Mouse (Mus musculus) limb, embryonic 14.5 days (tissue): ENCODE results near the gene Birc7. TPM values are rescaled to one million over a fixed set of nuclear protein-coding genes. Genes with fewer than 3 reads are reported as not detected.

Source experiments
- ATAC-seq: fragments of 200-750 bp; cut with Nextera tagmentation; 2 replicates; pipeline ENCODE4 v1.8.0; 2017; ENCODE audit warnings: low read depth, moderate number of reproducible peaks, moderate TSS enrichment; ENCODE audit not compliant: low FRiP score
- DNase-seq: peaks from one replicate; pipeline ENCODE4 v3.0.0-alpha.2; 2015; ENCODE audit warnings: low spot score
- H3K27ac ChIP-seq: fragments of 300-500 bp; sonication (generic); replicated peaks from 2 replicates; pipeline ENCODE4 v1.5.1; 2014; ENCODE audit warnings: low read depth, mild to moderate bottlenecking, low read length, moderate library complexity, mixed read lengths
- H3K27me3 ChIP-seq: fragments of 300-500 bp; sonication (generic); 2 replicates; pipeline ENCODE4 v1.6.1; 2014; ENCODE audit warnings: low read length, mixed read lengths; ENCODE audit not compliant: control insufficient read depth, insufficient read depth
- H3K36me3 ChIP-seq: fragments of 300-500 bp; sonication (generic); 2 replicates; pipeline ENCODE4 v1.6.1; 2014; ENCODE audit warnings: mild to moderate bottlenecking, low read length, moderate library complexity, mixed read lengths; ENCODE audit not compliant: control insufficient read depth, insufficient read depth
- H3K4me1 ChIP-seq: fragments of 300-500 bp; sonication (generic); 2 replicates; pipeline ENCODE4 v1.6.1; 2014; ENCODE audit warnings: antibody characterized with exemption, low read length, mixed read lengths; ENCODE audit not compliant: control insufficient read depth, insufficient read depth
- H3K4me2 ChIP-seq: fragments of 300-500 bp; sonication (generic); replicated peaks from 2 replicates; pipeline ENCODE4 v1.6.1; 2014; ENCODE audit warnings: low read depth, mild to moderate bottlenecking, low read length, moderate library complexity; ENCODE audit not compliant: severe bottlenecking
- H3K4me3 ChIP-seq: fragments of 300-500 bp; sonication (generic); replicated peaks from 2 replicates; pipeline ENCODE4 v1.5.1; 2014; ENCODE audit warnings: low read length
- H3K9ac ChIP-seq: fragments of 300-500 bp; sonication (generic); 2 replicates; pipeline ENCODE4 v1.6.1; 2014; ENCODE audit warnings: mild to moderate bottlenecking, low read depth, low read length, moderate library complexity; ENCODE audit not compliant: severe bottlenecking
- H3K9me3 ChIP-seq: fragments of 300-500 bp; sonication (generic); 2 replicates; pipeline ENCODE4 v1.6.1; 2016; ENCODE audit warnings: low read length; ENCODE audit not compliant: control insufficient read depth
- POLR2A ChIP-seq: fragments of 200-500 bp; IDR thresholded peaks from 2 replicates; pipeline ENCODE4 v1.8.0; 2012; ENCODE audit warnings: inconsistent platforms, mild to moderate bottlenecking, moderate library complexity, borderline replicate concordance; ENCODE audit not compliant: insufficient read depth, insufficient read length; ENCODE audit errors: extremely low read depth
- WGBS: fragments of 180-500 bp; shearing (Covaris S2); extraction: QIAGEN DNeasy Blood & Tissue Kit; methylation state at CpG from one replicate; pipeline ENCODE4 v1.1.7; 2014; 5-methylcytosine and 5-hydroxymethylcytosine counted together
- polyA plus RNA-seq, 2 experiments: library from polyadenylated mRNA; depleted of rRNA in 1 of 2; stranded (reverse) in 1 of 2; unstranded in 1 of 2; fragments of >200 nt; fragmentation: Nextera tagmentation in 1 of 2; extraction: Ambion mirVana in 1 of 2; gene quantifications; 2 replicates each; pipeline versions ENCODE4 v1.2.1 to v1.2.3; 2012 to 2014

Birc7 gene
- polyA plus RNA-seq, 2 experiments: not detected

DNA sequence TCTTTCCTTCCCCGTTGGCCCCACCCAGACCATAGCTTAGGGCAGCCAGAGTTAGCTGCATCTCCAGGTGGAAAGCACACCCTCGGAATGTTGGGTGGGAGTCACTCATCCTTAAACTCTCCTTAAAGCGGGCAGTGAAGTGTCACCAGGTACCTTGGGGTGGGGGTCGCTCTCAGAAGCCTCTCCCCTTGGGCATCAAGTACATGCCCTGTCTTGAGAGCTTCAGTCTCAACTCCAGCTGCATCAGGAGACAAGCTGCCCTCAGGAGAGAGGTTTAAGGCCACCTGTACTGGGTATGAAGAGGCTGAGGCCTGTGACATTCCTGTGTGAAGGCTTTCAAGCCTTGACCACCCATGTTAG, 38.9 kb upstream of the Birc7 start:
- no peak for DNase-seq
- H3K4me3 ChIP-seq: no peak overlapping the region
- H3K4me1 ChIP-seq: peaks cover 8% of the 10 kb centered on the region
- peaks cover 74% of the 10 kb centered on the region for H3K27me3 ChIP-seq
- no peak for TF ChIP-seq POLR2A
- 14% methylated on average over 4 of the region's 4 CpGs for WGBS
- no peak overlapping the region for H3K27ac ChIP-seq
- H3K9ac ChIP-seq: no peak overlapping the region
- no peaks in the 10 kb centered on the region for H3K9me3 ChIP-seq
- ATAC-seq: no peak
- no peaks in the 10 kb centered on the region for H3K36me3 ChIP-seq
- no peak overlapping the region for H3K4me2 ChIP-seq

GRCm38 (mm10) chr2:180890422-180891074, 38.3 kb upstream of the Birc7 start:
- Histone ChIP-seq H3K36me3 (no peaks in the 10 kb centered on the region), H3K4me1 (peaks cover 8% of the 10 kb centered on the region), H3K27me3 (peaks cover 80% of the 10 kb centered on the region), H3K9ac (no peak overlapping the region), H3K4me3 (no peak overlapping the region), H3K27ac (no peak overlapping the region), H3K9me3 (no peaks in the 10 kb centered on the region), H3K4me2 (no peak overlapping the region)
- 2% methylated on average over 23 of the region's 29 CpGs for WGBS
- no peak for TF ChIP-seq POLR2A
- DNase-seq: no peak
- no peak for ATAC-seq

- Histone ChIP-seq H3K27ac (no peak overlapping the region), H3K36me3 (no peaks in the 10 kb centered on the region), H3K4me1 (peaks cover 8% of the 10 kb centered on the region), H3K4me3 (no peak overlapping the region; the same call in 1 of the 2 replicates), H3K27me3 (peaks cover 83% of the 10 kb centered on the region), H3K9me3 (no peaks in the 10 kb centered on the region), H3K4me2 (no peak overlapping the region), H3K9ac (no peak overlapping the region)
- DNase-seq (no peak), ATAC-seq (no peak)
- WGBS: under 1% methylated on average over 37 of the region's 37 CpGs
- TF ChIP-seq POLR2A: no peak
Observed at GRCm38 (mm10) chr2:180891075-180891834, 37.6 kb upstream of the Birc7 start.

DNA sequence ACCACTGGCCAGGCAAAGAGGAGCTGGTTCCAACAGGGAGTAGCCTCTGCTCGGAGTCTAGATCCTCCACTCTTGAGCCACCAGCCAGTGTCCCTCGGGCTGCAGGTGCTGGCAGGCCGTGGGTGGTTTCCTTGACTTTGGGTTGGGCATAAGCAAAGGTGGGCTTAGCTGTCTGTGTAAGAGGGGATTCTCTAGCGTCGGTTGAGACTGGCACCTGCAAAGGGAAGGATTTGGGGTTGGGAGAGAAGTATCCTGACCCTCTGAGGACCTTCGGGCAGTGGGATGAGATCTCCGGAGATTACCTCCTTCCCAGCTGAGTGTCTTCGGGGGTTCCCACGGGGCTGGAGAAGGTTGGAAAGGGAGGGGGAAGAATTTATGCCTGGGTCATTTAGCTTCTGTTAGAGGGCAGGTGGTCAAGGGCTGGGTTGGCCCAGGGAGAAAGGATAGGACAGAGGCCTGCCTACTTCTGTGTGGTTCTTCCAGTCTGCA, 36.9 kb upstream of the Birc7 start:
- TF ChIP-seq POLR2A: no peak
- Histone ChIP-seq H3K4me1 (peaks cover 8% of the 10 kb centered on the region), H3K27ac (no peak overlapping the region), H3K4me3 (no peak overlapping the region), H3K4me2 (no peak overlapping the region), H3K27me3 (peaks cover 89% of the 10 kb centered on the region), H3K9me3 (no peaks in the 10 kb centered on the region), H3K9ac (no peak overlapping the region), H3K36me3 (no peaks in the 10 kb centered on the region)
- DNase-seq (no peak), ATAC-seq (no peak)
- WGBS: 4% methylated on average over 9 of the region's 9 CpGs

GRCm38 (mm10) chr2:180892841-180893521, 35.8 kb upstream of the Birc7 start:
- peaks cover 83% of the 10 kb centered on the region for H3K27me3 ChIP-seq
- H3K27ac ChIP-seq: no peak overlapping the region
- no peaks in the 10 kb centered on the region for H3K9me3 ChIP-seq
- peak overlapping the region; percentile 71 for H3K4me2 ChIP-seq
- no peak for TF ChIP-seq POLR2A
- no peak overlapping the region for H3K9ac ChIP-seq
- peak overlapping the region; percentile 41 for H3K4me3 ChIP-seq
- DNase-seq (no peak), ATAC-seq (no peak)
- H3K4me1 ChIP-seq: peaks cover 8% of the 10 kb centered on the region
- WGBS: 2% methylated on average over 57 of the region's 97 CpGs
- H3K36me3 ChIP-seq: no peaks in the 10 kb centered on the region
